Mouse (Mus musculus) liver, embryonic 11.5 days (tissue): ENCODE data around the gene Syvn1. TPM values are rescaled to one million over a fixed set of nuclear protein-coding genes. Genes with fewer than 3 reads are reported as not detected.

ENCODE experiments used
- ATAC-seq: fragments of 200-750 bp; cut with Nextera tagmentation; replicated peaks from 2 replicates; pipeline ENCODE4 v1.8.0; 2017; ENCODE audit warnings: moderate number of reproducible peaks, mild to moderate bottlenecking, moderate TSS enrichment, moderate library complexity; ENCODE audit not compliant: low FRiP score
- DNase-seq: peaks from one replicate; pipeline ENCODE4 v3.0.0-alpha.2; 2017; ENCODE audit warnings: low spot score
- H3K27ac ChIP-seq: fragments of 300-500 bp; sonication (generic); 2 replicates; pipeline ENCODE4 v1.5.1; 2014; ENCODE audit warnings: mild to moderate bottlenecking, low read depth, low read length, control low read depth
- H3K27me3 ChIP-seq: fragments of 300-500 bp; sonication (generic); replicated peaks from 2 replicates; pipeline ENCODE4 v1.6.1; 2014; ENCODE audit warnings: low read length, mixed read lengths; ENCODE audit not compliant: control insufficient read depth, insufficient read depth
- H3K36me3 ChIP-seq: fragments of 300-500 bp; sonication (generic); 2 replicates; pipeline ENCODE4 v1.6.1; 2014; ENCODE audit warnings: mild to moderate bottlenecking, low read length, moderate library complexity, mixed read lengths; ENCODE audit not compliant: control insufficient read depth, insufficient read depth
- H3K4me1 ChIP-seq: fragments of 300-500 bp; sonication (generic); replicated peaks from 2 replicates; pipeline ENCODE4 v1.6.1; 2014; ENCODE audit warnings: low read length, mixed read lengths; ENCODE audit not compliant: control insufficient read depth, insufficient read depth
- H3K4me2 ChIP-seq: fragments of 300-500 bp; sonication (generic); 2 replicates; pipeline ENCODE4 v1.6.1; 2014; ENCODE audit warnings: mild to moderate bottlenecking, control low read depth, moderate library complexity
- H3K4me3 ChIP-seq: fragments of 300-500 bp; sonication (generic); 2 replicates; pipeline ENCODE4 v1.5.1; 2014; ENCODE audit warnings: low read depth, low read length, control low read depth
- H3K9ac ChIP-seq: fragments of 300-500 bp; sonication (generic); 2 replicates; pipeline ENCODE4 v1.6.1; 2014; ENCODE audit warnings: low read depth, low read length, control low read depth
- H3K9me3 ChIP-seq: fragments of 300-500 bp; sonication (generic); 2 replicates; pipeline ENCODE4 v1.6.1; 2016; ENCODE audit warnings: low read length, inconsistent platforms, mixed read lengths; ENCODE audit not compliant: control insufficient read depth
- WGBS: fragments of 180-500 bp; shearing (Covaris S2); extraction: QIAGEN DNeasy Blood & Tissue Kit; methylation state at CpG from one replicate; pipeline ENCODE4 v1.1.7; 2014; 5-methylcytosine and 5-hydroxymethylcytosine counted together
- polyA plus RNA-seq: library from polyadenylated mRNA; unstranded; fragments of >200 nt; fragmentation: Nextera tagmentation; extraction: Ambion mirVana; gene quantifications from 2 replicates; pipeline ENCODE4 v1.2.1, GENCODE M21; 2014

Gene Syvn1
- polyA plus RNA-seq, 1 experiment from 2014 or later: 33.7 TPM

GRCm38 (mm10) chr19:6084478-6085248, 38.3 kb downstream of the Syvn1 start, which contains the start of the genes Zfpl1 and Cdca5:
Gene Zfpl1, minus strand, starts transcription at chr19:6084956.
Gene Cdca5, plus strand, starts transcription at chr19:6084983.
- Histone ChIP-seq H3K9me3 (no peaks in the 10 kb centered on the region), H3K27ac (peak within 1 kb of the TSS; percentile 84), H3K27me3 (no peaks in the 10 kb centered on the region), H3K9ac (peak within 1 kb of the TSS; percentile 81), H3K4me2 (peak within 1 kb of the TSS; percentile 91), H3K36me3 (peaks cover 26% of the 10 kb centered on the region), H3K4me1 (peaks cover 10% of the 10 kb centered on the region), H3K4me3 (peak within 1 kb of the TSS; percentile 75)
- under 1% methylated on average over 58 of the region's 58 CpGs for WGBS
- peak; percentile 94 for DNase-seq
- ATAC-seq: peak; percentile 86

GRCm38 (mm10) chr19:6085417-6085879, 39.1 kb downstream of the Syvn1 start:
- WGBS: 0% methylated on average over 17 of the region's 17 CpGs
- ATAC-seq (peak; percentile 84), DNase-seq (peak; percentile 74)
- H3K27me3 ChIP-seq: no peaks in the 10 kb centered on the region
- peak overlapping the region; percentile 84 for H3K27ac ChIP-seq
- peaks cover 32% of the 10 kb centered on the region for H3K36me3 ChIP-seq
- peak overlapping the region; percentile 90 for H3K4me2 ChIP-seq
- peak overlapping the region; percentile 75 for H3K4me3 ChIP-seq
- no peaks in the 10 kb centered on the region for H3K9me3 ChIP-seq
- H3K9ac ChIP-seq: peak overlapping the region; percentile 81
- H3K4me1 ChIP-seq: peaks cover 10% of the 10 kb centered on the region

GRCm38 (mm10) chr19:6088841-6089240, 42.5 kb downstream of the Syvn1 start:
- ATAC-seq (no peak), DNase-seq (no peak)
- H3K4me3 ChIP-seq: no peak overlapping the region
- H3K9me3 ChIP-seq: no peaks in the 10 kb centered on the region
- H3K27ac ChIP-seq: no peak overlapping the region
- no peak overlapping the region for H3K9ac ChIP-seq
- H3K27me3 ChIP-seq: no peaks in the 10 kb centered on the region
- H3K4me2 ChIP-seq: no peak overlapping the region
- H3K4me1 ChIP-seq: peaks cover 7% of the 10 kb centered on the region
- WGBS: 87% methylated on average over 13 of the region's 13 CpGs
- H3K36me3 ChIP-seq: peaks cover 28% of the 10 kb centered on the region

- Histone ChIP-seq H3K27ac (no peak within 1 kb of the TSS), H3K36me3 (peaks cover 21% of the 10 kb centered on the region), H3K27me3 (no peaks in the 10 kb centered on the region), H3K9me3 (no peaks in the 10 kb centered on the region), H3K4me2 (no peak within 1 kb of the TSS), H3K9ac (no peak within 1 kb of the TSS), H3K4me1 (no peaks in the 10 kb centered on the region), H3K4me3 (no peak within 1 kb of the TSS)
- no peak for ATAC-seq
- WGBS: 84% methylated on average over 7 of the region's 7 CpGs
- no peak for DNase-seq
These were observed 47.7 kb downstream of the Syvn1 start, which contains the start of gene AC131692.1 for GRCm38 (mm10) chr19:6094119-6094518. Gene AC131692.1, plus strand, starts transcription at chr19:6094419.

GRCm38 (mm10) chr19:6097847-6098246, 51.5 kb downstream of the Syvn1 start:
- Histone ChIP-seq H3K9me3 (no peaks in the 10 kb centered on the region), H3K4me1 (peaks cover 2% of the 10 kb centered on the region; the same call in 1 of the 2 replicates), H3K36me3 (peaks cover 5% of the 10 kb centered on the region), H3K9ac (no peak overlapping the region), H3K27me3 (no peaks in the 10 kb centered on the region), H3K4me2 (no peak overlapping the region), H3K4me3 (no peak overlapping the region), H3K27ac (no peak overlapping the region)
- DNase-seq (no peak), ATAC-seq (no peak)
- WGBS: 82% methylated on average over 3 of the region's 3 CpGs

GRCm38 (mm10) chr19:6101186-6101585, 54.8 kb downstream of the Syvn1 start:
- no peak overlapping the region for H3K4me3 ChIP-seq
- no peak overlapping the region for H3K4me2 ChIP-seq
- no peak overlapping the region for H3K27ac ChIP-seq
- no peak overlapping the region for H3K9ac ChIP-seq
- H3K4me1 ChIP-seq: peaks cover 21% of the 10 kb centered on the region
- 0 out of 2 replicates have a peak, but pooled peaks cover 3% of the 10 kb centered on the region for H3K36me3 ChIP-seq
- H3K27me3 ChIP-seq: no peaks in the 10 kb centered on the region
- 75% methylated on average over 6 of the region's 6 CpGs for WGBS
- DNase-seq: no peak
- no peaks in the 10 kb centered on the region for H3K9me3 ChIP-seq
- ATAC-seq: no peak

- Histone ChIP-seq H3K27me3 (no peaks in the 10 kb centered on the region), H3K4me1 (peaks cover 21% of the 10 kb centered on the region), H3K4me2 (no peak overlapping the region), H3K36me3 (0 out of 2 replicates have a peak, but pooled peaks cover 3% of the 10 kb centered on the region), H3K9ac (no peak overlapping the region), H3K4me3 (no peak overlapping the region), H3K27ac (no peak overlapping the region), H3K9me3 (no peaks in the 10 kb centered on the region)
- ATAC-seq (peak; percentile 67), DNase-seq (no peak)
- WGBS: 77% methylated on average over 6 of the region's 6 CpGs
These were observed 55.9 kb downstream of the Syvn1 start for GRCm38 (mm10) chr19:6102169-6102853.
